9 mouse cellular contexts compared by ENCODE assay signal in genomic region chr5:115125211-115125871, GRCm38 (mm10). TPM values are rescaled to one million over a fixed set of nuclear protein-coding genes. Genes with fewer than 3 reads are reported as not detected.
A peak's percentile ranks its signal among the peaks of the same experiment; 100 is the strongest.
DNase-seq lines count a peak whose midpoint lies in the region; ATAC-seq and TF ChIP-seq lines count a peak whose summit lies in the region.
"Had no signal": no experiment of that assay in that cellular context is flagged by ENCODE, and none has a peak within 500 bp of the region (broad histone marks: within the 10 kb centered on the region; RNA-seq: fewer than 3 reads in every experiment).

No protein-coding gene starts in this region.

- H3K36me3 ChIP-seq in MEL (ENCODE audit: control insufficient read depth in 1 of 2, insufficient read depth in 2 of 2, low read length in 2 of 2) = peaks cover 0 to 2% of the 10 kb centered on the region in 2 experiments; a peak in 1 of 4 replicates
- peaks cover 64% of the 10 kb centered on the region for H3K36me3 ChIP-seq in forebrain, embryonic 14.5 days (ENCODE audit: control insufficient read depth, insufficient read depth, low read length)
- peaks cover 12% of the 10 kb centered on the region for H3K36me3 ChIP-seq in thymus, adult 2 months (ENCODE audit: control insufficient read depth, insufficient read depth, low read length)

- H3K4me3 ChIP-seq in MEL (ENCODE audit: control insufficient read depth in 1 of 2, insufficient read depth in 1 of 2, low read depth in 2 of 2, low read length in 2 of 2) = no peak overlapping the region
- H3K4me3 ChIP-seq in forebrain, embryonic 14.5 days (ENCODE audit: low read depth, low read length) = no peak overlapping the region
- H3K4me3 ChIP-seq in lung, adult 2 months (replicated peaks; ENCODE audit: extremely low read depth, low read depth, low read length) = no peak overlapping the region
- H3K4me3 ChIP-seq in thymus, adult 2 months (ENCODE audit: control insufficient read depth, insufficient read depth, low read length) = no peak overlapping the region
- H3K4me3 ChIP-seq: myocyte had no signal

- TF ChIP-seq POLR2A in MEL (IDR thresholded peaks at IDR 0.05; ENCODE audit: control insufficient read depth in 1 of 2, insufficient read depth in 1 of 2, low read depth in 1 of 2, low read length in 2 of 2, poor library complexity in 1 of 2) = no peak
- TF ChIP-seq POLR2A in lung, adult 2 months (IDR thresholded peaks at IDR 0.05; ENCODE audit: borderline replicate concordance, extremely low read depth, low read depth, low read length) = no peak
- TF ChIP-seq POLR2A in thymus, adult 2 months (IDR thresholded peaks at IDR 0.05; ENCODE audit: control insufficient read depth, extremely low read depth, insufficient read depth, low read length, poor library complexity) = no peak; the same call in 1 of the 2 replicates

- H3K9ac ChIP-seq in MEL (ENCODE audit: control insufficient read depth, low read depth, low read length, poor library complexity, severe bottlenecking) = no peak overlapping the region
- no peak overlapping the region for H3K9ac ChIP-seq in forebrain, embryonic 14.5 days (ENCODE audit: low read length)

- H3K4me2 ChIP-seq in forebrain, embryonic 14.5 days (ENCODE audit: low read length) = no peak overlapping the region

- no peaks in the 10 kb centered on the region for H3K9me3 ChIP-seq in MEL (replicated peaks; ENCODE audit: insufficient read depth, low read length)
- no peaks in the 10 kb centered on the region for H3K9me3 ChIP-seq in forebrain, embryonic 14.5 days (replicated peaks; ENCODE audit: control insufficient read depth, low read length)

- no peak for TF ChIP-seq EP300 in MEL (IDR thresholded peaks at IDR 0.05; ENCODE audit: low read depth in 1 of 2, low read length in 2 of 2)

- peak; percentile 60 to 81 (median 81) for TF ChIP-seq CTCF in MEL (IDR thresholded peaks at IDR 0.05 in 2 of 3, conservative IDR thresholded peaks at IDR 0.05 in 1 of 3; ENCODE audit: control insufficient read depth in 1 of 3, insufficient read depth in 1 of 3, low read depth in 2 of 3, low read length in 3 of 3, poor library complexity in 1 of 3, severe bottlenecking in 1 of 3)
- TF ChIP-seq CTCF in lung, adult 2 months (IDR thresholded peaks at IDR 0.05; ENCODE audit: insufficient read depth, low read length) = peak; percentile 97
- peak; percentile 89 for TF ChIP-seq CTCF in thymus, adult 2 months (IDR thresholded peaks at IDR 0.05; ENCODE audit: borderline replicate concordance, control insufficient read depth, extremely low read depth, insufficient read depth, low read length, poor library complexity)

- WGBS in forebrain, embryonic 14.5 days = 22% methylated on average over 24 of the region's 24 CpGs
- WGBS in lung, adult 2 months = 21% methylated on average over 24 of the region's 24 CpGs
- WGBS in thymus, adult 2 months = 37% methylated on average over 24 of the region's 24 CpGs

- peak; percentile 82 for ATAC-seq in forebrain, embryonic 14.5 days
- peak; percentile 90 for ATAC-seq in neutrophil, adult 5-6 weeks (ENCODE audit: extremely low read depth, insufficient number of reproducible peaks, low FRiP score, poor library complexity, severe bottlenecking)

- TF ChIP-seq RAD21 in MEL (IDR thresholded peaks at IDR 0.05; ENCODE audit: low read depth, low read length) = peak; percentile 82

- no peaks in the 10 kb centered on the region for H3K27me3 ChIP-seq in MEL (ENCODE audit: control insufficient read depth in 1 of 2, insufficient read depth in 2 of 2, low read length in 2 of 2)
- no peaks in the 10 kb centered on the region for H3K27me3 ChIP-seq in forebrain, embryonic 14.5 days (replicated peaks; ENCODE audit: control insufficient read depth, insufficient read depth, low read length)
- no peaks in the 10 kb centered on the region for H3K27me3 ChIP-seq in thymus, adult 2 months (ENCODE audit: control insufficient read depth, insufficient read depth, low read length)

- H3K27ac ChIP-seq in MEL (ENCODE audit: control insufficient read depth, low read depth, low read length) = no peak overlapping the region
- peak overlapping the region; percentile 29 for H3K27ac ChIP-seq in forebrain, embryonic 14.5 days (ENCODE audit: low read depth, low read length)
- no peak overlapping the region for H3K27ac ChIP-seq in thymus, adult 2 months (ENCODE audit: control insufficient read depth, insufficient read depth, low read length)

- H3K4me1 ChIP-seq in MEL (ENCODE audit: control insufficient read depth in 1 of 2, insufficient read depth in 2 of 2, low read length in 2 of 2) = no peaks in the 10 kb centered on the region
- no peaks in the 10 kb centered on the region for H3K4me1 ChIP-seq in forebrain, embryonic 14.5 days (ENCODE audit: control insufficient read depth, insufficient read depth, low read length)
- H3K4me1 ChIP-seq in lung, adult 2 months (ENCODE audit: control insufficient read depth, insufficient read depth, low read length) = 0 out of 2 replicates have a peak, but pooled peaks cover 2% of the 10 kb centered on the region
- H3K4me1 ChIP-seq in thymus, adult 2 months (replicated peaks; ENCODE audit: control insufficient read depth, insufficient read depth, low read length) = peaks cover 19% of the 10 kb centered on the region

- H3K79me2 ChIP-seq in MEL (ENCODE audit: control insufficient read depth, insufficient read depth, low read length, poor library complexity) = no peaks in the 10 kb centered on the region

- intact Hi-C loops in heart, postnatal 25 days (cut with DNase I) = loop anchor here (1.0 to 2.0 kb wide), 3 partner anchors 37 to 111 kb away; no protein-coding TSS in a partner anchor

- DNase-seq in MEL (ENCODE audit: low read depth, low spot score) = peak; percentile 70
- peak; percentile 87 for DNase-seq in cerebellum, adult 11 months
- peak; percentile 88 for DNase-seq in forebrain, embryonic 14.5 days (ENCODE audit: low spot score)
- DNase-seq in heart, postnatal 25 days (ENCODE audit: low spot score) = peak; percentile 72
- peak; percentile 79 to 93 for DNase-seq in layer of hippocampus, adult 18-20 months (ENCODE audit: low spot score in 2 of 2)
- DNase-seq in lung, adult 2 months = peak; percentile 77
- peak; percentile 88 for DNase-seq in thymus, adult 2 months

TF ChIP-seq in MEL, 35 proteins besides CTCF, POLR2A, EP300 and RAD21:
- TF ChIP-seq SIN3A (IDR thresholded peaks at IDR 0.05; ENCODE audit: low read length) = 0 out of 2 replicates have a peak, but pooled peaks have one; percentile 13
- peak; percentile 76 for TF ChIP-seq SMC3 (IDR thresholded peaks at IDR 0.05; ENCODE audit: low read depth, low read length)
- peak; percentile 46 for TF ChIP-seq ZC3H11A (IDR thresholded peaks at IDR 0.05; ENCODE audit: low read depth, low read length)
- TF ChIP-seq CHD1 (IDR thresholded peaks at IDR 0.05; ENCODE audit: low read depth, low read length) = no peak
- no peak for TF ChIP-seq ELF1 (IDR thresholded peaks at IDR 0.05; ENCODE audit: low read depth, low read length)

RNA-seq across cellular contexts. Expression of gene Acads, which starts 6.2 kb away (rescaled TPM):
- 31.9 and 35.0 TPM in 2 replicates for total RNA-seq in MEL (2012; rRNA removed)
- polyA plus RNA-seq in MEL (2012; ENCODE audit: insufficient read depth in 1 of 2, insufficient read length in 2 of 2, low read depth in 1 of 2, low replicate concordance in 2 of 2, missing spikeins in 1 of 2) = 10 to 100 TPM in 1 of 2 experiments, not detected in 1; 56.5 TPM
- polyA plus RNA-seq in forebrain, embryonic 14.5 days (2014; fragmentation: Nextera tagmentation; extraction: Ambion mirVana) = 17.7 and 18.8 TPM in 2 replicates
- 100 to 1,000 TPM; 189 to 199 TPM for total RNA-seq in heart, postnatal 25 days (2021)
- 1 to 10 TPM; 7.5 to 8.1 TPM for total RNA-seq in layer of hippocampus, adult 18-20 months (2021)
- polyA plus RNA-seq in lung, adult 2 months (2012; rRNA removed) = 44.9 and 54.3 TPM in 2 replicates
- total RNA-seq in neutrophil, adult 5-6 weeks (2017) = 7.1 and 10.5 TPM in 2 replicates
- 99.6 and 101 TPM in 2 replicates for polyA plus RNA-seq in thymus, adult 2 months (2012; rRNA removed)

RNA-seq across cellular contexts. Expression of gene Unc119b, which starts 9.4 kb away (rescaled TPM):
- total RNA-seq in MEL (2012; rRNA removed) = 15.8 and 18.6 TPM in 2 replicates
- 10 to 100 TPM in 1 of 2 experiments, not detected in 1; 25.7 TPM for polyA plus RNA-seq in MEL (2012; ENCODE audit: insufficient read depth in 1 of 2, insufficient read length in 2 of 2, low read depth in 1 of 2, low replicate concordance in 2 of 2, missing spikeins in 1 of 2)
- polyA plus RNA-seq in forebrain, embryonic 14.5 days (2014; fragmentation: Nextera tagmentation; extraction: Ambion mirVana) = 35.4 and 37.8 TPM in 2 replicates
- 10 to 100 TPM; 18.9 to 21.9 TPM for total RNA-seq in heart, postnatal 25 days (2021)
- total RNA-seq in layer of hippocampus, adult 18-20 months (2021) = 10 to 100 TPM; 28.1 to 30.2 TPM
- 50.0 and 52.8 TPM in 2 replicates for polyA plus RNA-seq in lung, adult 2 months (2012; rRNA removed)
- 20.7 and 22.1 TPM in 2 replicates for total RNA-seq in neutrophil, adult 5-6 weeks (2017)
- polyA plus RNA-seq in thymus, adult 2 months (2012; rRNA removed) = 67.3 and 68.6 TPM in 2 replicates

RNA-seq across cellular contexts. Expression of gene Gm10401, which starts 27.2 kb away (rescaled TPM):
- 3.5 and 4.6 TPM in 2 replicates for total RNA-seq in MEL (2012; rRNA removed)
- under 1 TPM in 1 of 2 experiments, not detected in 1; 0.56 TPM for polyA plus RNA-seq in MEL (2012; ENCODE audit: insufficient read depth in 1 of 2, insufficient read length in 2 of 2, low read depth in 1 of 2, low replicate concordance in 2 of 2, missing spikeins in 1 of 2)
- polyA plus RNA-seq in forebrain, embryonic 14.5 days (2014; fragmentation: Nextera tagmentation; extraction: Ambion mirVana) = 39.4 and 50.4 TPM in 2 replicates
- total RNA-seq in heart, postnatal 25 days (2021) = not detected
- total RNA-seq in layer of hippocampus, adult 18-20 months (2021) = not detected
- not detected in 2 replicates for polyA plus RNA-seq in lung, adult 2 months (2012; rRNA removed)
- 1.4 TPM in 1 of 2 replicates, not detected in the other for total RNA-seq in neutrophil, adult 5-6 weeks (2017)
- 0.26 TPM in 1 of 2 replicates, not detected in the other for polyA plus RNA-seq in thymus, adult 2 months (2012; rRNA removed)

RNA-seq across cellular contexts. Expression of gene Mlec, which starts 32.6 kb away (rescaled TPM):
- total RNA-seq in MEL (2012; rRNA removed) = 146 and 167 TPM in 2 replicates
- polyA plus RNA-seq in MEL (2012; ENCODE audit: insufficient read depth in 1 of 2, insufficient read length in 2 of 2, low read depth in 1 of 2, low replicate concordance in 2 of 2, missing spikeins in 1 of 2) = 100 to 1,000 TPM in 1 of 2 experiments, not detected in 1; 156 TPM
- 11.4 and 12.5 TPM in 2 replicates for polyA plus RNA-seq in forebrain, embryonic 14.5 days (2014; fragmentation: Nextera tagmentation; extraction: Ambion mirVana)
- 10 to 100 TPM; 74.6 to 75.8 TPM for total RNA-seq in heart, postnatal 25 days (2021)
- 10 to 100 TPM; 92.5 to 95.1 TPM for total RNA-seq in layer of hippocampus, adult 18-20 months (2021)
- 44.1 and 53.8 TPM in 2 replicates for polyA plus RNA-seq in lung, adult 2 months (2012; rRNA removed)
- 69.5 and 71.7 TPM in 2 replicates for total RNA-seq in neutrophil, adult 5-6 weeks (2017)
- polyA plus RNA-seq in thymus, adult 2 months (2012; rRNA removed) = 95.0 and 98.5 TPM in 2 replicates
